Mouse (Mus musculus) kidney, postnatal 0 days (tissue): ENCODE measurements around the gene Elmo1. TPM values are rescaled to one million over a fixed set of nuclear protein-coding genes. Genes with fewer than 3 reads are reported as not detected.
A peak's percentile ranks its signal among the peaks of the same experiment; 100 is the strongest.

Source experiments
- ATAC-seq: fragments of 200-750 bp; cut with Nextera tagmentation; replicated peaks from 2 replicates; pipeline ENCODE4 v1.8.0; 2017; ENCODE audit warnings: low read depth, moderate number of reproducible peaks, moderate TSS enrichment, moderate library complexity; ENCODE audit not compliant: low FRiP score
- DNase-seq: peaks from one replicate; pipeline ENCODE4 v3.0.0-alpha.2; 2016; ENCODE audit warnings: low spot score
- H3K27ac ChIP-seq: fragments of 300-500 bp; sonication (generic); 2 replicates; pipeline ENCODE4 v1.5.1; 2014; ENCODE audit warnings: mild to moderate bottlenecking
- H3K27me3 ChIP-seq: fragments of 300-500 bp; sonication (generic); 2 replicates; pipeline ENCODE4 v1.6.1; 2014; ENCODE audit warnings: low read length, mixed read lengths; ENCODE audit not compliant: insufficient read depth
- H3K36me3 ChIP-seq: fragments of 300-500 bp; sonication (generic); 2 replicates; pipeline ENCODE4 v1.6.1; 2014; ENCODE audit warnings: low read length, mixed read lengths; ENCODE audit not compliant: insufficient read depth
- H3K4me1 ChIP-seq: fragments of 300-500 bp; sonication (generic); replicated peaks from 2 replicates; pipeline ENCODE4 v1.6.1; 2014; ENCODE audit warnings: antibody characterized with exemption, low read length, mixed read lengths; ENCODE audit not compliant: insufficient read depth
- H3K4me2 ChIP-seq: fragments of 300-500 bp; sonication (generic); 2 replicates; pipeline ENCODE4 v1.6.1; 2014; ENCODE audit warnings: mild to moderate bottlenecking, low read length, moderate library complexity, mixed read lengths
- H3K4me3 ChIP-seq: fragments of 300-500 bp; sonication (generic); replicated peaks from 2 replicates; pipeline ENCODE4 v1.5.1; 2014; ENCODE audit warnings: low read depth, low read length
- H3K9ac ChIP-seq: fragments of 300-500 bp; sonication (generic); 2 replicates; pipeline ENCODE4 v1.6.1; 2014; ENCODE audit warnings: low read depth, low read length
- H3K9me3 ChIP-seq: fragments of 300-500 bp; sonication (generic); replicated peaks from 2 replicates; pipeline ENCODE4 v1.6.1; 2016; ENCODE audit warnings: low read length, inconsistent platforms, mixed read lengths
- CTCF ChIP-seq: IDR thresholded peaks from 2 replicates; pipeline ENCODE4 v1.5.1; 2016; ENCODE audit warnings: antibody characterized with exemption, low read depth, mild to moderate bottlenecking, moderate library complexity
- WGBS: fragments of 180-500 bp; shearing (Covaris S2); extraction: QIAGEN DNeasy Blood & Tissue Kit; methylation state at CpG from one replicate; pipeline ENCODE4 v1.1.7; 2014; 5-methylcytosine and 5-hydroxymethylcytosine counted together
- polyA plus RNA-seq: library from polyadenylated mRNA; unstranded; fragments of >200 nt; fragmentation: Nextera tagmentation; extraction: Ambion mirVana; gene quantifications from 2 replicates; pipeline ENCODE4 v1.2.1, GENCODE M21; 2015

Gene Elmo1
- polyA plus RNA-seq, 1 experiment from 2014 or later = 5.1 TPM

GRCm38 (mm10) chr13:20205746-20206145 lies 115.3 kb downstream of the Elmo1 start:
- Histone ChIP-seq H3K9me3 (no peaks in the 10 kb centered on the region), H3K4me3 (no peak overlapping the region), H3K9ac (no peak overlapping the region), H3K4me2 (no peak overlapping the region), H3K4me1 (no peaks in the 10 kb centered on the region), H3K27ac (no peak overlapping the region), H3K27me3 (no peaks in the 10 kb centered on the region), H3K36me3 (no peaks in the 10 kb centered on the region)
- 86% methylated on average over 2 of the region's 2 CpGs for WGBS
- no peak for TF ChIP-seq CTCF
- DNase-seq (no peak), ATAC-seq (no peak)

- DNase-seq (no peak), ATAC-seq (no peak)
- 71% methylated on average over 5 of the region's 5 CpGs for WGBS
Observed at GRCm38 (mm10) chr13:20207126-20207525, 116.7 kb downstream of the Elmo1 start.

GRCm38 (mm10) chr13:20207950-20208642 lies 117.7 kb downstream of the Elmo1 start:
- Histone ChIP-seq H3K27ac (no peak overlapping the region), H3K27me3 (no peaks in the 10 kb centered on the region), H3K4me2 (no peak overlapping the region), H3K9me3 (no peaks in the 10 kb centered on the region), H3K9ac (no peak overlapping the region), H3K4me3 (no peak overlapping the region), H3K36me3 (no peaks in the 10 kb centered on the region), H3K4me1 (no peaks in the 10 kb centered on the region)
- DNase-seq (peak; percentile 62), ATAC-seq (no peak)
- TF ChIP-seq CTCF = peak; percentile 60
- WGBS = 41% methylated on average over 7 of the region's 7 CpGs

More at GRCm38 (mm10) chr13:20207126-20207525, 116.7 kb downstream of the Elmo1 start:
- H3K4me2 ChIP-seq = no peak overlapping the region
- no peaks in the 10 kb centered on the region for H3K9me3 ChIP-seq
- no peaks in the 10 kb centered on the region for H3K4me1 ChIP-seq
- no peak for TF ChIP-seq CTCF
- H3K9ac ChIP-seq = no peak overlapping the region
- no peak overlapping the region for H3K4me3 ChIP-seq
- no peaks in the 10 kb centered on the region for H3K36me3 ChIP-seq
- no peak overlapping the region for H3K27ac ChIP-seq
- no peaks in the 10 kb centered on the region for H3K27me3 ChIP-seq

- no peaks in the 10 kb centered on the region for H3K4me1 ChIP-seq
- no peak overlapping the region for H3K27ac ChIP-seq
- H3K4me2 ChIP-seq = no peak overlapping the region
- WGBS = 92% methylated on average over 5 of the region's 5 CpGs
- no peak overlapping the region for H3K9ac ChIP-seq
- no peak for DNase-seq
- H3K36me3 ChIP-seq = no peaks in the 10 kb centered on the region
- no peaks in the 10 kb centered on the region for H3K27me3 ChIP-seq
- no peak for ATAC-seq
- no peaks in the 10 kb centered on the region for H3K9me3 ChIP-seq
- H3K4me3 ChIP-seq = no peak overlapping the region
- no peak for TF ChIP-seq CTCF
Observed at GRCm38 (mm10) chr13:20208867-20209266, 118.5 kb downstream of the Elmo1 start.

DNA sequence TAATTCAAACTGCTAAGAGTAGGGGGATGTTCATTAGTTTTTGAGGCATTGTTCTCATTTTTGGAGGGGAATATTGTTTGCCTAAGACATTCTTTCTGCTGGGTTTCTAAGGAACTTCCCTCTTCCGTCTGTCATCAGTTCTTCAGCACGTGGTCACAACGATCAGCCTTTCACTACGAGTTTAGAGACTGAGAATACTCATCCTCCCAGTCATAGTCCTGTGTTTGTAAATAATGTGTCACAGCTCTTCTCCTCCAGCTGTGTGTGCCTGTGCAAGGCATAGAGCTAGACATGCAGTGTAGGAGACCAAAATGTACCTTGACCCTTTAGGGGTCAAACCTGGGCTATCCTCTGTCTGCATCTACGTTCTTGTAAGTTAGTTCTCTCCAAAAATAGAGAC lies 121.4 kb downstream of the Elmo1 start:
- H3K27ac ChIP-seq = no peak overlapping the region

GRCm38 (mm10) chr13:20212665-20213064 lies 122.3 kb downstream of the Elmo1 start:
- no peak overlapping the region for H3K4me3 ChIP-seq
- no peaks in the 10 kb centered on the region for H3K36me3 ChIP-seq
- H3K27me3 ChIP-seq = no peaks in the 10 kb centered on the region
- DNase-seq (no peak), ATAC-seq (no peak)
- no peaks in the 10 kb centered on the region for H3K4me1 ChIP-seq
- H3K9me3 ChIP-seq = no peaks in the 10 kb centered on the region
- H3K27ac ChIP-seq = no peak overlapping the region
- TF ChIP-seq CTCF = no peak
- H3K4me2 ChIP-seq = no peak overlapping the region
- no peak overlapping the region for H3K9ac ChIP-seq
- WGBS = 90% methylated on average over 6 of the region's 6 CpGs

More for the DNA sequence above, 121.4 kb downstream of the Elmo1 start:
- Histone ChIP-seq H3K27me3 (no peaks in the 10 kb centered on the region), H3K4me1 (no peaks in the 10 kb centered on the region), H3K4me3 (no peak overlapping the region), H3K9ac (no peak overlapping the region), H3K36me3 (no peaks in the 10 kb centered on the region), H3K4me2 (no peak overlapping the region), H3K9me3 (no peaks in the 10 kb centered on the region)
- ATAC-seq (no peak), DNase-seq (no peak)
- TF ChIP-seq CTCF = no peak
- 72% methylated on average over 5 of the region's 5 CpGs for WGBS

DNA sequence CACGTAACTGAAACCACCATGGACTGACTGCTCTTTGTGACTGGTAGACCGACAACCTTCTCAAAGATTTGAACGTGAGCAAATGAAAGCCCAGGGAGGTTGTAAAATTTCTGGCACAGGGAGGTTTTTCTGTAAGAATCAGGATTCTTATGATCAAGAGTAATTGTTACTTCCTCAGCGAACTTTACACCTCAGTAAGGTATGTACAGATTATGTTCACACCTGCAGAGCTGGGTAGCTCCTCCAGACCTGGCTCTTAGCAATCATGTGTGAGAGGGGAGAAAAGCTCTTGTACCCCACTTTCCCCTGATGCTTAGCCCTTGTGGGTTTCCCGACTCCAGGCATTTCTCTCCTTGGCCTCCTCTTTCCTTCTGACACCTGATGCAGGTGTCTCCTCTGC lies 123.5 kb downstream of the Elmo1 start:
- WGBS = 64% methylated on average over 5 of the region's 5 CpGs
- H3K4me1 ChIP-seq = no peaks in the 10 kb centered on the region
- no peak for ATAC-seq
- no peak overlapping the region for H3K4me3 ChIP-seq
- H3K4me2 ChIP-seq = no peak overlapping the region
- DNase-seq = no peak
- no peak overlapping the region for H3K9ac ChIP-seq
- H3K27ac ChIP-seq = no peak overlapping the region
- H3K27me3 ChIP-seq = no peaks in the 10 kb centered on the region
- no peaks in the 10 kb centered on the region for H3K9me3 ChIP-seq
- H3K36me3 ChIP-seq = no peaks in the 10 kb centered on the region
- no peak for TF ChIP-seq CTCF
